Mouse (Mus musculus) spleen, postnatal 0 days (tissue): ENCODE results near the gene Ptar1. TPM values are rescaled to one million over a fixed set of nuclear protein-coding genes. Genes with fewer than 3 reads are reported as not detected.

Experiments used
- polyA plus RNA-seq: library from polyadenylated mRNA; unstranded; fragments of >200 nt; fragmentation: Nextera tagmentation; extraction: Ambion mirVana; gene quantifications from 2 replicates; pipeline ENCODE4 v1.2.1, GENCODE M21; 2015

Ptar1 gene
- 4.0 and 4.4 TPM in 2 replicates for polyA plus RNA-seq

DNA sequence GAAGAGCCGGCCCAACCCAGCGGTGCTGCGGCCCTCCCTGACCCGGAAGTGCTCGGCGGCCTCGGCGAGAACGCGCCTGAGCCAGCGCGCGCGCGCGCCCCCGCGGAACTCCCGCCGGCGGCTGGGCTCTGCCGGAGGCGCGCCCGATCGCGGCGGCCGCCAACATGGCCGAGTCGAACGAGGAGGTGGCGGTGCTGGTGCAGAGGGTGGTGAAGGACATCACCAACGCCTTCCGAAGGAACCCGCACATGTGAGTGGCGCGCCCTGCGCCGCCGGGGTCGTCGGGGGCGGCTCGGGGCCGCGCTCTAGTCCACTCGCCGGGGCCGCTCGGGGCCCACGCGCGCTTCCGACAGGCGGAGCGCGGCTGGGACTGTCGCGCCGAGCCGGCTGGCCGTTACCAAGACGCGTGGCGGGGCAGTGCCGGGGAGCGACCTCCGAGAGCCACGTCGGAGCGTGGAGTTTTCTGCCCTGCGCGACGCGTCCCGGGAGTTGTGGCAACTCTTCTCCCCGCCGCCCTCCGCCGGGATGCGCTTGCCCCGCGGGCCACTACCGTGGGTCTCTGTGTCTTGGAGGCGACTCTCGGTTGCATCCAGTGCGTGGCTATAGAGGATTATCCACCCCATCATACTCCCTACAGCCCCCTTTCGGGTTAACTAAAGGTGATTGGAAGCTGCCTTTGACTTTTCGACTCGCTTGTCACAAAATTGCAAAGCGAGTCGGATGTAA is at the start of gene Ptar1:
Gene Ptar1 (plus strand): TSS at position 134 of the 726 bp plus-strand sequence.

GRCm38 (mm10) chr19:23652644-23653043 is 34.6 kb upstream of the Ptar1 start, which contains the start of gene 1700028P14Rik:
TSS of gene 1700028P14Rik (minus strand) at chr19:23652812.

GRCm38 (mm10) chr19:23758554-23759321 is 71.5 kb downstream of the Ptar1 start, which contains the start of gene Apba1:
TSS of gene Apba1 (plus strand) at chr19:23758887.

Other genes with a start within 250 kb of the Ptar1 start
- 0.37 and 0.45 TPM in 2 replicates for gene Mamdc2, start 239.0 kb upstream of the Ptar1 start, polyA plus RNA-seq
- not detected in 2 replicates for gene 1700028P14Rik, start 34.6 kb upstream of the Ptar1 start, polyA plus RNA-seq
- gene Apba1, start 71.5 kb downstream of the Ptar1 start, polyA plus RNA-seq, result 0.30 and 0.33 TPM in 2 replicates